Mouse (Mus musculus) heart, adult 2 months (tissue): ENCODE data around the gene Mfsd9.

Source experiments
- CTCF ChIP-seq: fragments of 200-600 bp; IDR thresholded peaks from 2 replicates; pipeline ENCODE4 v1.8.1; 2022; ENCODE audit warnings: antibody characterized with exemption, mild to moderate bottlenecking, moderate library complexity
- EP300 ChIP-seq: fragments of 200-500 bp; IDR thresholded peaks from 2 replicates; pipeline ENCODE4 v1.6.1; 2011; ENCODE audit warnings: low read depth, low read length, control low read depth; ENCODE audit not compliant: insufficient read depth
- POLR2A ChIP-seq: fragments of 200-500 bp; IDR thresholded peaks from 2 replicates; pipeline ENCODE4 v1.6.1; 2011; ENCODE audit warnings: mild to moderate bottlenecking, low read depth, low read length, control low read depth; ENCODE audit not compliant: insufficient read depth

- TF ChIP-seq CTCF = no peak
- TF ChIP-seq EP300 = no peak
- TF ChIP-seq POLR2A = no peak
Measured at GRCm38 (mm10) chr1:40815071-40815845, 24.8 kb upstream of the Mfsd9 start.
